Mouse (Mus musculus): ENCODE results near the gene Nmnat2.

The Nmnat2 gene

GRCm38 (mm10) chr1:152990067-152990466 lies 35.3 kb downstream of the Nmnat2 start:
- no peak for DNase-seq

DNA sequence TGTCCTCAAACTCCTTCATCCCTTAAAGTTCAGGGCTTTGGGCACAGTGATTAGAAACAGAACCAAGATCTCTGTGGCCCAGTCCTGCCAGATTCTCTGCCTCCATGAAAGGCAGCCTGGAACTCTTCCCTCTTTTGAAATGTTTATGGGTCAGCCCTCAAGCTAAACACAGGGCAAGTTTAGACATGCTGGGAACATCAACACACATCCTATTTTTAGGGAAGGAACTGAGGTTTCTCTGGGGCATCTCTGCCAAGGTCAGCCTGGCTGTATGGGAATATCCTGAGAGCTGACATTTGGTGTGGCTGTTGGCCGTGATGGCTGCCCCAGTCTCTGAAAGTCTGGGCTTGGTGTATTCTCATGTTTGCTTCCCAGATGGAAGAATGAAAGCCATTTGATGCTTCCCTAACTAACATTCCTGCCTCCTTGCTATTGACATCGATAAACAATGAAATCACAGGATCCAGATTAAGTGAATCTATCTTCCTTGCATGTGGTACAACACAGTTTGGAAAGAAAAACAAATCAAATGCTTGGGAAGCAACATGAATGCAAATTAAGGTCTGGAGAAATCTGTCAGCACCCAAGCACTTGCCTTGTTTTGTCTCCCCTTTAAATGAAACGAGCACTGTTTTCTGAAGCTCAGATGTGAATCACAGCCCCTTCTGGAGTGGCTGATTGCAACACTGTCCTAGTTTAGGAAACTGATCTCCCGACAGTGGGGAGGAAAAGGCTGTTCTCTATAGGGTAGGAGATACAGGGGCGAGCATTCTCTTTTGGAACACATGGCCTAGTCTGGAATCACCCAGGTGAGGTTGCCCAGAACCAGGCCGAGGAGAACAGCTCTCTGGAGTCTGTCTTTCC lies 37.7 kb downstream of the Nmnat2 start:
- no peak for DNase-seq

DNA sequence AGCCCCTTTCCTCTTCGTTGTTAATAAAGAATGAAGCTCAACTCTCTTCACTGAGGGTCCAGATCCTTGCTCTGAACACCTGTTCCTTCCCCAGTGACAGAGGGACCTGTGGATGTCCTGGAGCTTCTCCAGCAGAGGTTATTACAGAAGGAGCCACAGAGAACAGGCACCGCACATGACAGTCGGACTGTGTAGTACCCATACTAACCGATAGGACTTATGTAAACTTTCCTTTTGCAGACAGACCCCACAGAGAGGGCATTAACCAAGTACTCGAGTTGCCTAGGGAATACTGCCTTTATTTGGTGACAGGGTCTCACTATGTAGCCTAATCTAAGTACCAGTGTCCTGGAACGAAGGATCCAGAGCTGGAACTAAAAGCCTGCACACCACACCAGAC lies 39.0 kb downstream of the Nmnat2 start:
- no peak for DNase-seq

DNA sequence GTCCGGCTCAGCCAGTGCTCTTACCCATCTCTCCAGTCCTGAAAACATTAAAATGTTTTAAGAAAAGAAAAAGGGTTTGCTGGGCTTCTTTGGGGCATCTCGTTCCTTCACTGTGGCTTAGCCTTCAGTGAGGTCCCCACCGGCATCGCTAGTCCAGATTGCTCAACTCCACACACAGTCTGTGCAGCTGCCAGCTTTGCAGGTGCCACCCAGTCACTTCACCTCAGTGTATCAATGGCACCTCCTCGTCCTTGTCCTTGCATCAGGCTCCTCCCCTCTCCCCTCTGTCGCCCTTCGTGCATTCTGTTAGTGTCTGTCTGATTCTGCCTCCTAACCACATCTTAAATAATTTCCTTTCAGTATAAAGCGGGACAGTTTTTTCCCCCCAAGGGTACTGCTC lies 45.2 kb downstream of the Nmnat2 start:
- DNase-seq: no peak

- DNase-seq: peak; percentile 76
These were observed 45.9 kb downstream of the Nmnat2 start for GRCm38 (mm10) chr1:153000486-153001228.

DNA sequence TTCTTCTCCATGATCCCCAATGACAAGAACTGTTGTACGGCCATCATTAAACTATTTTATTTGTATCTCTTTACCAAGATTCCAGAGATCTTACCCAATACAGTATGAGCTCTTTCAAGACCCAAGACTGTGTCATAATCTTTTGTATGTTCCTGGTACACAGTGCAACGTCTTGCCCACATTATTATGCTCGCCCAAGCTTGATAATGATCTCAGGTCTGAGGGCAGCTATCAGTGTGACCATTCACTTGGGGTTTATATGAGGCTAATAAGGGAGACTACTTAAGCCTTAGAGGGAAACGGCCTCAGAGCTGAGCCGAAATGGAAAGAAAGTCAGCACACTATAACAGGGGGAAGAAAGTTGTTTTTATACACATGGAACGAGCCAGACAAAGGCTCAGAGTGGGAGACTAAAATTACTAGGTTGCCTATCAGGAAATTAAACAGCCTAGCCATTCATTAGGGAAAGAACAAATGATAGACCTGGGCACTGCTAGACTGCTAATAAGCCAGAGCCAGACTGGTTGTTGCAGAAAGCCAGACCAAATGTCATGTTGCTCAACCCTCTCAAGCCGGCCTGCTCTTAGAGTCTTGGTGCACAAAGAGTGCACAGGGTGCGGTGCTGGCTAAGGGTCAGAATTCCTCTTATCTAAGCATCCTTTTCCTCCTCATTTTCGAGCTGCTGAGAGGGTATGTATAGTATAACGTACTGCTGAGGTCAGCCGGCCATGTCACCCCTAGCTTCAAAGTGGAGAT lies 47.7 kb downstream of the Nmnat2 start:
- DNase-seq: no peak

- no peak for DNase-seq
These were observed 49.7 kb downstream of the Nmnat2 start for GRCm38 (mm10) chr1:153004472-153004871.

DNA sequence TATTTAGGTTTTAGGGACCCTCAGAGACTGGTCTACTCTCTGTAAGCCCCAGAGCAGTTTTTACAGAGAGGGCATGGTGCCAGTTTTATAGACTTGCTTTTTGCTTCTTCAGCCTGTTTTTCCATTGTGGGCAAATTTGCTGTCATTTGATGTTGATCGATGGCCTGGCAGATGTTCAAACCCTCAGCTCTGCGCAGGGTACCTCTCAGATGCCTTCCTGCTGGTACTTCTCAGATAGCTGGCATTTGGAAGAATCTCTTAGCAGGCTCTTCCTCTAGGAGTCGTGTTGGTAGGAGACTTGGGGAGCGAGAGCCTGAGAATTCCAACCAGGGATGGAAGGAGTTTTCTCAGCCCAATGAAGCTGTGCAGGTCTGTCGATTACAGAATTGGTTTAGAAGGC lies 51.3 kb downstream of the Nmnat2 start:
- DNase-seq: no peak

DNA sequence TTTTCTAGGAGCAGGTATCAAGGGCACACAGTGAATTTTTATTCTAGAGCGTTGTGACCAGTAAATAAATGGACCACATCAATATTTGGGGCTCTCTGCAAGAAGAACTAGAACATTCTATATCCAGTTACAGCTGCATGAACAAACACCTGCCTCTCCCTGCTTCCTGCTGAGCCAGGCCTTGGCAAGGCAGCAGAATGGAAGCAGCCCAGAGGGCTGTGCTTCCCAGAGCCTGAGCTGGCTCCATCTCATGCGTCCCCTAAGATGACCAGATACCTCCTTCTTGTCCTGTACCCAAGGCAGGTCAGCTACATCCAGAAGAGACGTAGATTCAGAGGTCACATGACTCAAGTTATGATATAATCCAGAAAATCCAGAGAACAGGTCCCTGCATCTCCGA lies 52.0 kb downstream of the Nmnat2 start:
- DNase-seq: no peak

DNA sequence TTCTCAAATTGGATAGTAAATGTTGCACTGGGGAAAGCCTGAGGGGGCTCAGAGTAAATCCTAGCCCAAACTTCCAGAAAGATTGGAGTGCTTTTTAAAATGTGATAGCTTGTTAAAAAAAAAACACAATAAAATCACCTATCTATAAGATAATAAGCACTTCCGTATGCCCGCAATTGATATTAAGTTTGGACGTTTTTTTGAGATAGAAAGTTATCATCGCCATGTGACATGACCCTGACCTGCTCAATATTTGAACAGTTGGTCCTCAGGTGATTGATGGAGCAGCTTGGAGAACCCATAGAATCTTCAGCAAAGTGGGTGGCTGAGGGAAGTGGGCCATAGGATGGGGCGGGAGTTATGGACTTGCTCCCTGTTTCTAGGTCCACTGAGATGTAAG lies 52.5 kb downstream of the Nmnat2 start:
- DNase-seq: no peak

DNA sequence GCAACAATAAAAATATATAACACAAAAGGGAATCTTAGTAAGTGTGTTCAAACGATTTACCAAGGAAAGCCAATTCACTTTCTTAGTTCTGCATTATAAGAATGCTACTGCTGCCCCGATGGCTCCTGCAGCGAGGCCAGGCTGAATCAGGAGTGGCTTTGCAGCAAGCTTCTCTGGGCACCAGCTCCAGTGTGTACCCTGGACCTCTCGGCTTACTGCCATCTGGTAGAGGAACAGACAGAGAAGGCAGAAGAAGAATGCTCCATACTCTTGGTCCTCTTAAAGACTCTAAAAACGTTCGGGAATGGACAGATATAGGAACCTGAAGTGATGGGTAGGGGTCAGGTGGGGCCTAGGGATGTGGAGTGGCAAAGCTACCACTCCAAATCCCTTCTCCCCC lies 53.0 kb downstream of the Nmnat2 start:
- no peak for DNase-seq

DNA sequence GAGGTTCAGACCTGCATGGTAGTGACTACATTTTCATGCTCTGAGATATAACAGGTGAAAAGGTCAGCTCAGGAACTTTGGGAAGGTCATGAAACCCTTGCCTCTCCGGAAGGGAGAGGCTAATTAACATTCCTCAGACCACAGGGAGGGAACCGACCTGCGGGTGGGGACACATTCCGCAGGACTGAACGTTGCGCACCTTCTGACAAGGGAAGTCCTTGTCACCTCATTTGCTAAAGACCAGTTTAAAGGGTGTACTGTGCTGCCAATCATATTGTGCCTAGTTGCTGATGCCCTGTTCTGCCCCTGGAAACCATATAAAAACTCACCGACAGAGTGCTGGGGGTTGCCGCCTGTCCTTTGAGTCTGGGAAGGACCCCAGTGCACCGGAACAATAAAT lies 54.5 kb downstream of the Nmnat2 start:
- no peak for DNase-seq

GRCm38 (mm10) chr1:153010353-153011351 lies 55.9 kb downstream of the Nmnat2 start:
- no peak for DNase-seq

GRCm38 (mm10) chr1:153011544-153011943 lies 56.8 kb downstream of the Nmnat2 start:
- DNase-seq: no peak

DNA sequence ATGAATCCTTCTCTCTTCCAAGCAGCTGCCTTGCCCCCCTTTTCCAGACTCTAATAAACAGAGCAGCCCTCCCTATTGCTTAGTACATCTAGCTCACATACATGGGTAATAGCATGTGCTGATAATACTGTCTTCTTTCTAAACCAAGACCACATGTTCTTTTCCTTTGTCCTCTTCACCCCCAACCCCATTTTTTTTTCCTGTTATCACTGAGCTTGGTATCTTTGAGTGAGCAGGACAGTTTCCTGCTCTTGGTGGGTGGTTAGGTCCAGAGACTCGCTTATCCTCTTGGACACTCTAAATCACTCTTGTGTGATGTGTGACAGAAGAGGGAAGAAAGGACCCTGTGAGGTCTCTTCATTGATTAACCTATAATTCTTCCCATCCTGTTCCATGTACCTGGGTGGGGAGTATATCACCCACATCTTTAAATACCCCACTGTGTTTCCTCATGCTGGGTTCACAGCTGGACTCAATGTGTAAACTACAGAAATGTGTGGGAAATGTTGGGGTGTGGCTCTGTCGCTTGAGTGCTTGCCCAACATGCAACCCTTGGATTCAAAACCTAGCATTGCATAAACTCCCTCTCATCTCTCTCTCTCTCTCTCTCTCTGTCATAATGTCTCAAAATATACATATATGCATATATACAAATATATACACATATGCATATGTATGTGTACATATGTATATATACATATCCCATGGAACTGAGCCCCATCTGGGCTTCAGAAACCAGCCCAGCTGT lies 58.9 kb downstream of the Nmnat2 start:
- DNase-seq: no peak

GRCm38 (mm10) chr1:153014431-153015186 lies 59.8 kb downstream of the Nmnat2 start:
- no peak for DNase-seq

GRCm38 (mm10) chr1:153016465-153017163 lies 61.8 kb downstream of the Nmnat2 start:
- DNase-seq: no peak

- DNase-seq: no peak
These were observed 64.3 kb downstream of the Nmnat2 start for GRCm38 (mm10) chr1:153019128-153019527.

- DNase-seq: no peak
These were observed 64.8 kb downstream of the Nmnat2 start for GRCm38 (mm10) chr1:153019623-153020022.

DNA sequence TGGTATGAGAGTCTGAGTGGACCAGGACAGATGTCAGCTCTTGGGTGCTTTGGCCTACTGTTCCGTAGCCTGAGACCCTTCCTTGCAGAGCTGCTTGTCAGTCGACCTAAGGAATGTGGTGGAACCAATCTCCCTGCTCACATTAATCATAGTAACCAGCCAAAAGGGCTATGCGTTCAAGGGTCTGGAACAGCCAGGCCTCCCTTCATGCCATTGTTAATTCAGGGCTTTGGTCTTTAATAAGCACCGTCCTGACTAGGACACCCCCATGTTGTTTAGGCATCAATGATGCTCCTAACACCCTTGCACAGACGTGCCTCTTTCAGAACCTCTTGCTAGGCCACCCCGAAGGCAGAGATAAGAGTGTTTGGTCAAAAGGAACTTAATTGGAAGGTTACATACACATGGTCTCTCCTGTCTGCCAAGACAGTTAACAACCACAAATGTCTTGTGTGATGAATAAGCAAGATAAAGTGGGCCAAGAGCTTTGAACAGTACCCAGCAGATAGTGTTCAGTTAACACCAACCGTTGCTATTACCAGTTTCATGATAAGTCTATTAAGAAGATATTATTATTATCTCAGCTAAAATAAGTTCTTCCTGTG lies 66.3 kb downstream of the Nmnat2 start:
- no peak for DNase-seq

Data from right cerebral cortex, postnatal 14 days (tissue).